Mouse (Mus musculus) ovary, postnatal 10 days (tissue): ENCODE results near the gene Bcl2.
A peak's percentile ranks its signal among the peaks of the same experiment; 100 is the strongest.

Experiments
- DNase-seq: peaks from one replicate; pipeline ENCODE4 v3.0.0; 2022; ENCODE audit warnings: low spot score

The Bcl2 gene

DNA sequence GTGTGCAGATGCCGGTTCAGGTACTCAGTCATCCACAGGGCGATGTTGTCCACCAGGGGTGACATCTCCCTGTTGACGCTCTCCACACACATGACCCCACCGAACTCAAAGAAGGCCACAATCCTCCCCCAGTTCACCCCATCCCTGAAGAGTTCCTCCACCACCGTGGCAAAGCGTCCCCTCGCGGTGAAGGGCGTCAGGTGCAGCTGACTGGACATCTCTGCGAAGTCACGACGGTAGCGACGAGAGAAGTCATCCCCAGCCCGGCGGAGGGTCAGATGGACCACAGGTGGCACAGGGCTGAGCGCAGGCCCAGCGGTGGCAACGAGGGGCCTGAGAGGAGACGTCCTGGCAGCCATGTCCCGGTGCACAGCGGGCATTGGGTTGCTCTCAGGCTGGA lies 1.7 kb downstream of the Bcl2 start:
- DNase-seq = peak; percentile 24

DNA sequence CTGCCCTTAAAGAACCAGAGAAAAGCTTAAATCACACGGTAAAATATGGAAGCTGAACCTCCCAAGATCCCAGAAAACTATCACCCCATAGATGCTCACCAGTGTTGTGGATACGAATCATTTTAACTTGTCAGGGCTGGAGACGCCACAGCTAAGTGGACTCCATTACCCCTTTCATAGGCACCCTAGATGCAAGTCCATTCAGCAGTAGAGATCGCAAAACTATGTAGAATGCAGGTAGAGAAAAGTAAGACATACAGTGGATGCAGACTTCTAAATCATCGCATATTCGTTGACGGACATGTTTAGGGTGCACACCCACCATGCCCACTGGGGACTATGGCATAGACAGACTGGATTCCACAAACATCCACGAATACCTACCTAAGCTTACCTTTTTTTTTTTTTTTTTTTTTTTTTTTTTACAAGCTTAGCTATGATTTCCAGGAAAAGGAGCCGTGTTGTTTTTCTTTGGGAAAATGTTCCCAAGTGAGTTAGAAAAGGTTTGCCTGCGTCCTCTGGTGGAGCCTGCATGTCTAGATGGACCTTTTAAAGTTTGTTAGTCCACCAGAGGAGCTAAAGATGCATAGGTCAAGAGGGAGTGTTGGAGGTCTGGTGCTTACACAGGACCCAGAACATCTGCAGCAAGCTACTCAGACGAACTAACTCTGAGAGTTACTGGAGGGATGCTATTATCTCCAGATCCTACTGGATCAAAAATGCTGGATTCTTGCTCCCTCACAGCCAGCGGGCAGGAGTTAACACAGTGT lies 2.5 kb downstream of the Bcl2 start:
- DNase-seq = no peak

- no peak for DNase-seq
Observed at GRCm38 (mm10) chr1:106710202-106710601, 3.9 kb downstream of the Bcl2 start.

DNA sequence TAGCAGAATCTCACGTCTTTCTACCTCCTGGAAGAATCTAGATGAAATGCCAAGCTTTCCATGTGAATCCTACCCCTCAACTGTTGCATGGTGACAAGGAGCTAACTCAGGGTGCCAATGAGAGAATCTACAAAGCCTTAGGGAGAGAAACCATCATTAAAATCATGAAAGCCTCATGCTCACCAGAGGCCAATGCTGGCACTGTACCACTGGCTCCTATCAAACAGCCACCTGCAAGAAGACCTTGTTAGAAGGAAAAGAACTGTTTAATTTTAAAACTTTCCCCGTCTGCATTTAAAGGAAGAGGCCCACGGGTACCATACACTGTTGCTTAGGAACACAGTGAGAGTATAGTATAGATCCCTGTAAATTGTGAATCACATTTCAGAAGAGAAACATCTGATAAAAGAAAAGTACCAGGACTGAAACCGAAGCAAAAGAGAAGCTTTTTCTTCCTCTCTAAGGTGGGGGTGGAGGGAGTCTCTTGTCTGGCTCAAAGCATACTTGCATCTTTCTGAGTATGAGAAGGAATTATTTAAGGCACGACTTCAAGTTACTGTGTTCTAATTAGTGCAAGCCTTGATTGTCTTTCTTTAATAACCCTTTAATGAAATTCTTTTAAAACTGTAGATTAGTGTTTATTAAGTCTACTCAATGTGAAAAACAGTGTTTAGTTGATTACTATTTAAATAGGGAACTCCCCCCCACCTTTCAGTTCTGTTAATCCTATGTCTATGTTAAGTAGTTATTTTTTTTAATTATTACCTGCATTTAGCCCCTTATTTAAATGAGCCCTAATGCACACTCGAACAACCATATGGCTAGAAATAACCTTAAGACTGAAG lies 6.8 kb downstream of the Bcl2 start:
- no peak for DNase-seq

DNA sequence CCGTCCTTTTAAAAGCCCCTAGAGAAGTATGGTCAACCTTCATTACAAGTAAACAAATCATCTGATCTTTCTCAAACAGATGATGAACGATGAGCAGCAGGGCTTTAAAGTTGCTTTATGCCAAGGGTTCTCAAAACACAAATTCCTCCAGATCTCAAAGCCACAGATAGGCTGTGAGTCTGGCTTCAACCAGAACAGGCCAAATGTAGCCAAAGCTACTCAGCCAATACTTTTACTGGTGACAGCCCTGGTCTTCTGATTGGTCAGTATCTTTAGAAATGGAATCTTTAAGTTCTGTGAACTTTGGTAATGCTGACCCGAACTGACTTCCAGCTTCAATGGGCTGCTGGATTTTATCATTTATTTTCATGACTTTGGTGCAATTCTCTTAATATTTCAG lies 10.9 kb downstream of the Bcl2 start:
- no peak for DNase-seq

GRCm38 (mm10) chr1:106702471-106703175 lies 11.5 kb downstream of the Bcl2 start:
- no peak for DNase-seq

GRCm38 (mm10) chr1:106700520-106701114 lies 13.5 kb downstream of the Bcl2 start:
- no peak for DNase-seq

- no peak for DNase-seq
Observed at GRCm38 (mm10) chr1:106696472-106696871, 17.6 kb downstream of the Bcl2 start.

DNA sequence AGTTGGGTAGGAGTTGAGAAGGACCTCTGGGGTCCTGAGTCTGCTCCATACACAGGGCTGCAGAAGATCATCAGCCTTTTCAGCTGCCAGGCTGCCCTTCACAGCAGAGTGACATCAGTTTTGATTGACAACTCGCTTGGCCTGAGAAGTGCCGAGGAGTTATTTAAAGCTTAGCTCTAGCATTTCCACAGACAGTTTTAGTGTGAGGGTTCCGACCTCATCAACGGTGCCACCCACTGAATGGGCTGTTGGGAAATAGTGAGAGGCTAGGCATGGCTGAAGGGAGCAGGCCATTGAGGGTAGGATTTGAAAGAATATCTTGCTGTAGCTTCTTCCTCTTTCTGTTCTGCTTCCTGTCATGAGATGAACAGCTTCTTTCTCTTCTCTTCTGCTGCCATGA lies 18.4 kb downstream of the Bcl2 start:
- DNase-seq = no peak

- DNase-seq = no peak
Observed at GRCm38 (mm10) chr1:106694316-106694715, 19.8 kb downstream of the Bcl2 start.

GRCm38 (mm10) chr1:106692599-106692998 lies 21.5 kb downstream of the Bcl2 start:
- DNase-seq = no peak

DNA sequence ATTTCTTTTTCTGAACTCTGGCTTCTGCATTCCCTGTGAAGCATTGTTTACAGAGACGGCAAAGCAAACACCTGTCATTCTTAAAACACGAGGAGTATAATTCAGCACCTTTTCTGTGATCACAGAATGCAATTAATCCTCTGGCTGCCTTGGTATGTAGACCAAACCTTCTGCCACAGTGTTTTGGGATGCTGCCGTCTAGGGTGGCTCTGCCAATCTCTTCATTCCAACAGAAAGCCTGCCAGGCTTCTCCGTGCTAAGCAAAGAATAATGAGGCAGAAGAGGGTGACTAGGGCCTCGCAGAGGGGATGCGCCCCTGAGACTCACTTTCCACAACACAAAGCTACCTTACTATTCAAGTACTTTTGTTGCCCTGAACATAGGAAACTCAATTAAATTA lies 23.2 kb downstream of the Bcl2 start:
- no peak for DNase-seq

DNA sequence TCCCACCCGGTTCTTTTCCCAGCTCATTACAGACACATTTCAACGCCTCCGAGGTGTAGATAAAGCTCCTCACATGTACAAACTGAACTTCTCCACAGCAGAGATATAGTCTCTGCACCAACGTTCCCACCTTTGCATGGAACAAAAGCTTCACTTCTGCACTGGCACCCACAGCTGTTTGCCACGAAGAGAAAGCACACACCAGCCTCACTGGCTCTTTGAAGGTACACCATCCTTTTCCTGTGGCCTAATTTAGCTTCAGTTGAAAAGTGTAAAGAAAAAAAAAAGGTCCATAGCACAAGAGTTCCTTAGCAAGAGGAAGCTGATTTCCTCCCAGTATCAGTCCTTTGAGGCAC lies 25.9 kb downstream of the Bcl2 start:
- DNase-seq = no peak

DNA sequence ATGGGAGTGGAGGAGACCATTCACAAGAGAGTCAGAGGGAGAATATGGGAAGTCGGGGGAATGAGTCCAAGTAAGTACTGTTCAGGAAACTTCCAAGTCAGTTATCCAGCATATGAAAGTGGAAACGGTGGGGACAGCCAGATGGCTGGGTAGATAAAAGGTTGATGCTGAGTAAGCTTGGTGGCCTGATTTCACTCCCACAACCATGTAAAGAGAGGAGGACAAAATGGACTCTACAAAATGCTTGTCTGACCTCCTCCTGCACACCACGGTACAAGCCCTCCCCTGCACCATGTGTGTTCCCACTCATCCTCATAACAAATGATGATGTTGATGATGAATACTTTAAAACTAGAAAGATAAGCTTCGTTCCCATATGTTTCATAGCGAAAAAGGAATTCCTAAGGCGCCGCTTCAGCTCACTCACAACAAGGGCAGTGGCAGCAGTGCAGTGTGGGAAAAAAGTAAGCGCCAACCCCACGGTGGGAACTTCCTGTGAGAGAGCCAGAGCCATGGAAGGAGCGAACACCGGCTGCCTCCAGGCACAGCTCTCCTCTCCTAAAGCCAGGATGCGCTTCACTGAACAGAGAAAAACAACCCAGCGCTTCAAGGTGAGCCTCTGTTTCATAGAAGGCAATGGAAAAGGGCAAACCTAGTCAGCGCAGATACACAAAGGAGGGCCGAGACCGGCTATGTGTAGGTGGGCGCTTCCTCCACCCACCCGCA lies 26.5 kb downstream of the Bcl2 start:
- no peak for DNase-seq

DNA sequence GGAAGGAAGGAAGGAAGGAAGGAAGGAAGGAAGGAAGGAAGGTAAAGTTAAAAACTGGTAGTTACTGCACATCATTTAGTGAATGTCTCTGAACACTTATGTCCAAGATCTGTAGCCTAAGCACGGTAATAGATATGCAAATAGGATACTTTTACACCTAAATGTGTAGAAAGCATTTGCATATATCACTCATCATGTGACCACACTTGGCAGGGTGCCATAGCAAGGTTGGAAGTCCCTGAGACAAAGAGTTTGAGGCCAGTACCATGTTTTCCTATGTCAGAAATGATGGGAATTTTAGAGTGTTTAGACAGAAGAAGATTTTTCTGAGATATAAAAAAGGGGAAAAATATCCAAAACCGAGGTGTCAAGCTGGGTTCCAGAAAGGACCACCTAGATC lies 28.4 kb downstream of the Bcl2 start:
- DNase-seq = no peak

DNA sequence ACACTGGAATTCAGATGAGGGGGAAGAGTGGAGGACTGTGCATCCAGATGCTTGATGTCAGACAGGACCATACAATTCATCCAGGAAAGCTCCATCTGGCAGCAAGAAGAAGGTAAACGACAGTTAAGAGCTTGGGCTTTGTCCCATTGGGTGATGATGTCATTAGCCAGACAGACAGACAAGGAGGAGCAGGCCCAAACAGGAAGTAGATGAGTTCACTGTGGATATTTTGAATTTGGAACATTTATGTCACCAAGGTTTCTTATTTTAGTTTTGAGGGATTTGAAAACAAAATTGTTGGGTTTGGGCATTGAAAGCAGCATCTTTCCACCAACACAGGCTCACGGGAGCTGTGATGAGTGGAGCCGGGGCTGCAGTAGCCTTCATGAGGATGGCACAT lies 29.5 kb downstream of the Bcl2 start:
- DNase-seq = no peak

DNA sequence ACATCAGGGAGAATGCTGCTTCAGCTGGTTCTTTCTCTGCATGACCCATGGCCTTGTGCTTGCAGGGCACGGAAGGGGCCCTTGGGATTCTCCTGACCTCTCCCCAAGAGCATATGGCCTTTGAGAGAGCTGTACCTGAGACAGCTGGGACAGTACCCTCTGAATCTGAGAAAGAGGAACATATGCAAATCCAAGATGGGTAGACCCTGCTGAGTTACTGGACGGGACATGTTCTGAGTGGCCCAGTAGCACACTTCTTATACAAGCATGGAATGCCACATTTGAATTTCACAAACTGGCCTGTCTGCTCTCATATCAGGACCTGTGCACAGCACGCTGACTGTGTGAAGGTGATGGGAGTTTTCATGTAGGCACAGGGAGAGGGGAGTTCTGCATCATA lies 31.2 kb downstream of the Bcl2 start:
- no peak for DNase-seq

DNA sequence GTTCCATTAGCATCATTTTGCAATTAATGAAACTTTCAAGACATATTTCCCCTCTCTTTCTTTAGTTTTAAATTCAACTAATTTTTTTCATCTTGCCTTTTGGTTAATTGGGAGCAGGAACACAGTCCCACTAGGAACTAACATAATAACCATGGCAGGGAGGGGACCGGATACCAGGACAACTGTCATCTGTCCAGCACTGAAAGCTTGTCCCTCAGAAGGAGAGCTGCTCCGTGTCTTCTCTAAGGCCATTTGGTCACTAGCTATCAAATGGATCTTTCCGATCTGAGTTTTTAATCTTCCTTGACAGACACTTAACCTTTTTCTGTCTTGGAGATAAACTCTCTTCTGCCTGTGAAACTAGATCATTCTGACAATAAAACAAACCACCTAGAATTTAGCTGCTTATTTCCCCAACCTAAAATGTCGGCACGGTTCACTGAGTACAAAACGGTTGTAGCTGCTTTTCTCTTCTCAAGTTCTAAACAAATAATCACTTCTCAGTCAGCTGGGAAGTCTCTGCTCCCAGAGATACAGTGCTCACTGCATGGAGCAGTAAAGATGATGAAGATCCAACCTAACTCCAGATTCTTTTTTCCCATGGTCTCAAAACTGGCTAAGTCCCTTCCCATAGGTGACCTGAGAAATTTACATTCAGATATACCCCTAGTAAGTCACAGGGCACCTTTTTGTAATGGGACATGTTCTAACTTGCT lies 34.1 kb downstream of the Bcl2 start:
- DNase-seq = no peak

- DNase-seq = no peak
Observed at GRCm38 (mm10) chr1:106678060-106678478, 36.0 kb downstream of the Bcl2 start.

DNA sequence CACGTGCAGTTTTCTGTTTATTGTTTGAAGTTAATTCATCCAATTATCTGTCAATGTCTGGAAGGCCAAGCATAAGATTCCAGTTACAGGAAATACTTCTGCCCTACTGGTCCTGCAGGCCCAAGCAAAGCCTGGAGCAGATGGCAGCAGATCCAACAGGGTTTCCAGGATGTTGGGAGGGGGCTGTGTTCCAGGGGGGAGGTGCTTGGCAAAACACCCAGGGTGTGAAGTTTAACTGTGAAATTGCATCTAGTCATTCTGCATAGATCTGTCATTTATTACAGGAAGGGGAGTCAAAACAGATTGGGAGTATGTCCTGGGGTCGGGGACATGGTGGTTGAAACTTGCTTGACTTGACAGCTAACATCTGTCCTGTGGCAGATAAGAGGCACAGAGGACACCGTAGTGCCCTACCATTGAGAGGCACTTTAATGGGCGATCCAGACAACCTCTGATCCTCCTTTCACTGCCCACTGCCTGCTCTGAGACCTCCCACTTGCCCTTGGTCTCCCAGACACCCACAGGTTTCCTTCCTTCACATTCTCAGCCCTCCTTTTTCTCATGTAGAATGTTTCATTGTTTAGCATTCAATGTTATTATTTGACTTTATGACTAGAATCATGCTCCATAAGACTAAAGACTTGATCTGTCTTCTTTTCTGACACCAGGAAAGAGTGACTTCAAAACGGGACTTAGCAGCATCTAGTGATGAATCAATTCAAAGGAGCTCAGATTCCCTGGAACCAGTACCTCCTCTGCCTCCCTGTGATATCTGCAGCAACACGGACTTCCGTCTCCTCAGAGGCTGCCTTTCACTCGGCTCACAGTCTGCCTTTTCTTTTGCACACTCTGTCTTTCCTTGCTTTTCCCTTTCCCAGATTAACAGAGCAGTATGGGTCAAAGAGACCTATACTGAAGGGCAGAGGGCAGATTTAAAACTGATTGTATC lies 47.7 kb downstream of the Bcl2 start:
- no peak for DNase-seq
